Mouse (Mus musculus) frontal cortex, adult 2 months (tissue): ENCODE measurements around the gene Olfr1254. TPM values are rescaled to one million over a fixed set of nuclear protein-coding genes. Genes with fewer than 3 reads are reported as not detected.
A peak's percentile ranks its signal among the peaks of the same experiment; 100 is the strongest.

ENCODE experiments used
- DNase-seq, 2 experiments: peaks; one replicate each; pipeline ENCODE4 v3.0.0; 2022; ENCODE audit warnings: low spot score in 1 of 2; ENCODE audit errors: extremely low spot score in 1 of 2
- polyA plus RNA-seq: library from polyadenylated mRNA; depleted of rRNA; stranded (reverse); fragments of >200 nt; gene quantifications from 2 replicates; pipeline ENCODE4 v1.2.3, GENCODE M21; 2012; rRNA removed

Olfr1254 gene
- 0.25 TPM in 1 of 2 replicates, not detected in the other for polyA plus RNA-seq

- no peak for DNase-seq
Measured at GRCm38 (mm10) chr2:89793519-89793918, at the start of gene Olfr1254. TSS of gene Olfr1254 (minus strand) at chr2:89793619.

GRCm38 (mm10) chr2:89841455-89841854, 48.0 kb upstream of the Olfr1254 start, which contains the start of gene Olfr1256:
TSS of gene Olfr1256 (minus strand) at chr2:89841555.
- DNase-seq: no peak

GRCm38 (mm10) chr2:89820216-89820615, 26.8 kb upstream of the Olfr1254 start:
- no peak for DNase-seq

- no peak for DNase-seq
Measured at GRCm38 (mm10) chr2:89811751-89812150, 18.3 kb upstream of the Olfr1254 start, which contains the start of gene Olfr1255. TSS of gene Olfr1255 (plus strand) at chr2:89812051.

- DNase-seq: no peak
Measured at GRCm38 (mm10) chr2:89810751-89811150, 17.3 kb upstream of the Olfr1254 start.

GRCm38 (mm10) chr2:89799583-89799982, 6.2 kb upstream of the Olfr1254 start:
- DNase-seq: peak in 1 of 2 experiments; percentile 28

- no peak for DNase-seq
Measured at GRCm38 (mm10) chr2:89756990-89757389, 36.4 kb downstream of the Olfr1254 start, which contains the start of gene Olfr1253. TSS of gene Olfr1253 (minus strand) at chr2:89757090.

Other genes starting within 250 kb of the Olfr1254 start
- not detected in 2 replicates for gene Olfr1245, start 215.2 kb downstream of the Olfr1254 start, polyA plus RNA-seq
- not detected in 2 replicates for gene Olfr1246, start 200.5 kb downstream of the Olfr1254 start, polyA plus RNA-seq
- 0.04 TPM in 1 of 2 replicates, not detected in the other for gene Olfr1247, start 179.5 kb downstream of the Olfr1254 start, polyA plus RNA-seq
- not detected in 2 replicates for gene Olfr1248, start 175.4 kb downstream of the Olfr1254 start, polyA plus RNA-seq
- gene Olfr1249, start 158.6 kb downstream of the Olfr1254 start, polyA plus RNA-seq: not detected in 2 replicates
- not detected in 2 replicates for gene Olfr1250, start 132.2 kb downstream of the Olfr1254 start, polyA plus RNA-seq
- gene Olfr1251, start 121.7 kb downstream of the Olfr1254 start, polyA plus RNA-seq: not detected in 2 replicates
- gene Olfr1252, start 68.6 kb downstream of the Olfr1254 start, polyA plus RNA-seq: 0.06 TPM in 1 of 2 replicates, not detected in the other
- not detected in 2 replicates for gene Olfr1253, start 36.5 kb downstream of the Olfr1254 start, polyA plus RNA-seq
- not detected in 2 replicates for gene Olfr1255, start 18.4 kb upstream of the Olfr1254 start, polyA plus RNA-seq
- gene Olfr1256, start 47.9 kb upstream of the Olfr1254 start, polyA plus RNA-seq: not detected in 2 replicates
- not detected in 2 replicates for gene Olfr48, start 54.6 kb upstream of the Olfr1254 start, polyA plus RNA-seq
- gene Olfr1257, start 84.8 kb upstream of the Olfr1254 start, polyA plus RNA-seq: not detected in 2 replicates
- gene Olfr1258, start 133.7 kb upstream of the Olfr1254 start, polyA plus RNA-seq: not detected in 2 replicates
- gene Olfr1259, start 155.0 kb upstream of the Olfr1254 start, polyA plus RNA-seq: 0.06 TPM in 1 of 2 replicates, not detected in the other
- not detected in 2 replicates for gene Olfr1260, start 180.7 kb upstream of the Olfr1254 start, polyA plus RNA-seq
- gene Olfr1261, start 197.6 kb upstream of the Olfr1254 start, polyA plus RNA-seq: 0.11 TPM in 1 of 2 replicates, not detected in the other
- gene Olfr1262, start 206.5 kb upstream of the Olfr1254 start, polyA plus RNA-seq: not detected in 2 replicates
- not detected in 2 replicates for gene Olfr1263, start 218.5 kb upstream of the Olfr1254 start, polyA plus RNA-seq
- gene Olfr1264, start 232.0 kb upstream of the Olfr1254 start, polyA plus RNA-seq: not detected in 2 replicates
- not detected in 2 replicates for gene Olfr1265, start 241.7 kb upstream of the Olfr1254 start, polyA plus RNA-seq